Mouse (Mus musculus) hindbrain, embryonic 15.5 days (tissue): ENCODE results near the gene Xpo6. TPM values are rescaled to one million over a fixed set of nuclear protein-coding genes. Genes with fewer than 3 reads are reported as not detected.

Experiments
- ATAC-seq: fragments of 200-750 bp; cut with Nextera tagmentation; 2 replicates; pipeline ENCODE4 v1.8.0; 2017; ENCODE audit warnings: low read depth, moderate number of reproducible peaks, moderate TSS enrichment; ENCODE audit not compliant: low FRiP score
- H3K27ac ChIP-seq: fragments of 300-500 bp; sonication (generic); replicated peaks from 2 replicates; pipeline ENCODE4 v1.5.1; 2015; ENCODE audit warnings: mild to moderate bottlenecking, inconsistent platforms
- H3K27me3 ChIP-seq: fragments of 300-500 bp; sonication (generic); 2 replicates; pipeline ENCODE4 v1.6.1; 2015; ENCODE audit warnings: control low read depth, inconsistent platforms
- H3K36me3 ChIP-seq: fragments of 300-500 bp; sonication (generic); 2 replicates; pipeline ENCODE4 v1.6.1; 2015; ENCODE audit warnings: control low read depth, inconsistent platforms
- H3K4me1 ChIP-seq: fragments of 300-500 bp; sonication (generic); replicated peaks from 2 replicates; pipeline ENCODE4 v1.6.1; 2015; ENCODE audit warnings: control low read depth, inconsistent platforms
- H3K4me2 ChIP-seq: fragments of 300-500 bp; sonication (generic); 2 replicates; pipeline ENCODE4 v1.6.1; 2015; ENCODE audit warnings: moderate library complexity, mild to moderate bottlenecking, inconsistent platforms
- H3K4me3 ChIP-seq: fragments of 300-500 bp; sonication (generic); 2 replicates; pipeline ENCODE4 v1.5.1; 2015; ENCODE audit warnings: mild to moderate bottlenecking, inconsistent platforms
- H3K9ac ChIP-seq: fragments of 300-500 bp; sonication (generic); 2 replicates; pipeline ENCODE4 v1.6.1; 2015; ENCODE audit warnings: inconsistent platforms
- H3K9me3 ChIP-seq: fragments of 300-500 bp; sonication (generic); 2 replicates; pipeline ENCODE4 v1.6.1; 2016; ENCODE audit warnings: control low read depth, inconsistent platforms
- WGBS: fragments of 180-500 bp; shearing (Covaris S2); methylation state at CpG from one replicate; pipeline ENCODE4 v1.1.7; 2015; 5-methylcytosine and 5-hydroxymethylcytosine counted together
- polyA plus RNA-seq: library from polyadenylated mRNA; unstranded; fragments of >200 nt; fragmentation: Nextera tagmentation; extraction: Ambion mirVana; gene quantifications from 2 replicates; pipeline ENCODE4 v1.2.1, GENCODE M21; 2015

The Xpo6 gene
- polyA plus RNA-seq, 1 experiment from 2014 or later = 55.6 TPM

DNA sequence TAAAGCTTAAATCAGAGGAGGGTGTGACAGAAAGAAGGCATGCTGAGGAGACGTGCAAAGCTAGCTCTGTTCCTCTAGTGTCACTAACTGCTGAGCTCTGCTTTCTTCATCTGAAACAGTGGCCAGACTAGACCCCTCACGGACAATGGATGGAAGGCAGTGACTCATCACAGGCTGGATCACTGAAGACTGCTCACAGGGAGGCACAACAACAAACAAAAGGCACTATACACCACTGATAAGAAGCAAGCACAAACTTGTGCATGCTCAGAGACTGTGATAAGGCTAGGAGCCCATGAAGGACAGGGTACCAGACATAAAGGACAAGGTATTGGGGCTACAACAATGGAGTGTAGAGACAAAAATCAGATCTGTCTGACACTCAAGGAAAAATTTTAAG, 89.1 kb downstream of the Xpo6 start:
- no peak overlapping the region for H3K4me3 ChIP-seq
- no peaks in the 10 kb centered on the region for H3K9me3 ChIP-seq
- H3K27ac ChIP-seq = no peak overlapping the region
- H3K27me3 ChIP-seq = no peaks in the 10 kb centered on the region
- ATAC-seq = no peak
- peaks cover 76% of the 10 kb centered on the region for H3K36me3 ChIP-seq
- no peak overlapping the region for H3K9ac ChIP-seq
- WGBS = 86% methylated on average over 2 of the region's 2 CpGs
- no peaks in the 10 kb centered on the region for H3K4me1 ChIP-seq
- H3K4me2 ChIP-seq = no peak overlapping the region

DNA sequence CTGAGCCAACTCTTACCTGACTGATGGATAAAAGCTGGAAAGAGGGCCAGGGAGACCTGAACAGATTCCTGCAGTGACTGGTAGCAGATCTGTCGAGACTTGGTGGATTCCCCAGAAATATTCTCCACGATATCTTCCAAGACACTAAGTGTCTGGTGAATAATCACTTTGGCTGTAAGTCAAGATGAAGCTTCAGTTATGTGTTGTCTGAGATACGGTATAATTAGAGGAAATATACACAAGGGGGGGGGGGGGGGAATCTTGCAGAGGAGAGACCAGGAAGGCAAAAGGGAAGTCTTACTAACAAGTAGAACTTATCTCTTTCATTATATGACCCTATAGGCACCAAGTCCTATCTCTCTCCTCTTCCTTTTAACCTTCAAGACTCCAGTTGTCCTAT, 90.4 kb downstream of the Xpo6 start:
- no peak overlapping the region for H3K9ac ChIP-seq
- no peak overlapping the region for H3K4me2 ChIP-seq
- WGBS = 67% methylated on average over 3 of the region's 3 CpGs
- ATAC-seq = no peak
- peaks cover 79% of the 10 kb centered on the region for H3K36me3 ChIP-seq
- H3K4me3 ChIP-seq = no peak overlapping the region
- H3K27me3 ChIP-seq = no peaks in the 10 kb centered on the region
- H3K9me3 ChIP-seq = no peaks in the 10 kb centered on the region
- H3K4me1 ChIP-seq = no peaks in the 10 kb centered on the region
- H3K27ac ChIP-seq = no peak overlapping the region

DNA sequence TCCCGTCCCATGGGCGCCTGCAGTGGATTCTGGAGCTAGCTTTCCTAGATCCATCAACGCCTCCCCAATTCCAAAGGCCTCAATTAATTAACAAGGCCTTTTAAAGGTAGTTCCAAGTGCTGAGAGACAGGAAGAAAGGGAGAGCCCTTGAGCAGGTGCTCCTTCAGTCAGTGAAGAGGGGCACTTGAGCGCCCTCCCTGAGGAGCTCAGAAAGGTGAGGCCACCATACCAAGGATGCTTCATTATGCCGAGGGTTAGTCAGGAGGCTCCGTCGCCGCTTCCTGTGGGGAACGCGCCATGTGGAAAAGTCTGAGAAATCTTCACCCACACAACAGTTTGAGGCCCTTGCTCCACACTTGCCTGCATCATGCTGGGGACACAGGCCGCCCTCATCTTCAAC, 99.9 kb downstream of the Xpo6 start:
- no peak overlapping the region for H3K4me2 ChIP-seq
- H3K36me3 ChIP-seq = peaks cover 48% of the 10 kb centered on the region
- H3K4me1 ChIP-seq = no peaks in the 10 kb centered on the region
- H3K9ac ChIP-seq = no peak overlapping the region
- WGBS = 94% methylated on average over 11 of the region's 11 CpGs
- no peak for ATAC-seq
- H3K9me3 ChIP-seq = no peaks in the 10 kb centered on the region
- H3K27me3 ChIP-seq = no peaks in the 10 kb centered on the region
- H3K4me3 ChIP-seq = no peak overlapping the region
- H3K27ac ChIP-seq = no peak overlapping the region

DNA sequence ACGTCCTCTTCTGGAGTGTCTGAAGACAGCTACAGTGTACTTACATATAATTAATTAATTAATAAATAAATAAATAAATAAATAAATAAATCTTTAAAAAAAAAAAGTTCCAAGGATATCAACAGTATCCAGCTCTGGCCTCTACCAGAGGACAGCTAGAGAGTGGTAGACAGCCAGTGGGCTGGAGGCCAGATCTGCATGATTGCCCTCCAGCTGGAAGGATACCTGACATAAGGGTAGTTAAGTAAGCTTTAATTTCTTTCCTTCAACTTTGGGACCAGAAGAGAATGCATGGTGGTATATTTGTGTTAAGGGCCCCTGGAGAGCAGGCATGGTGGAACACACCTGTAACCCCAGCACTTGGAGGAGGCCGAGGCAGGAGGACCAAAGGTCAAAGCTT, 100.5 kb downstream of the Xpo6 start:
- H3K4me3 ChIP-seq = no peak overlapping the region
- 87% methylated on average over 2 of the region's 2 CpGs for WGBS
- no peaks in the 10 kb centered on the region for H3K9me3 ChIP-seq
- no peak for ATAC-seq
- H3K4me2 ChIP-seq = no peak overlapping the region
- no peaks in the 10 kb centered on the region for H3K4me1 ChIP-seq
- H3K9ac ChIP-seq = no peak overlapping the region
- no peaks in the 10 kb centered on the region for H3K27me3 ChIP-seq
- H3K27ac ChIP-seq = no peak overlapping the region
- peaks cover 42% of the 10 kb centered on the region for H3K36me3 ChIP-seq

DNA sequence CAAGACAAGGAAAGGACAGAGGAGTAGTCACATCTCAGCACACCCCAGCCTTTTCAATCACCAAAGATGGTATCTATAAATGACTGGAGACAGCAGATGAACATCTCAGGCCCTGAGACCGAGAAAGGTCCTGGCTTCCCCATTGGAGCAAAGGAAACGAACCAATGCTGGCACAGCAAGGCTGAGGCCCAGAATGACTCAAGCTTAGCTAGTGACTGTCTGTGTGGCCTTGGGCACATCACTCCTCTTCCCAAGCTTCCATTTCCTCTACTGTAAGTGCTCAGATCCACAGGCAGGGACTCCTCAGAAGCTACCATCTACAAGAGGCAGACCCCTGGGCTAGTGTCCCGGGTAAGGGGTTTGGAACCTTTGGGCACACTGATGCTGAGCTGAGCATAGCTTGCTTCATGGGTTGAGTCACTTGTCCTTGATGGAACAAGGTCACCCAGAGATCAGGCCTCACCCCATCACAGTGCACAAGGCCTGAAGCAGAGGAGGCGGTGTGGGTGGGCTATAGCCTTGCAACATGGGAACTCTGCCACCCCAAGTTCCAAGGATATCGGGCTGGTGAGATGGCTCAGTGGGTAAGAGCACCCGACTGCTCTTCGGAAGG, 101.0 kb downstream of the Xpo6 start:
- H3K36me3 ChIP-seq = peaks cover 36% of the 10 kb centered on the region
- no peak overlapping the region for H3K4me3 ChIP-seq
- no peak for ATAC-seq
- WGBS = over 99% methylated on average over 7 of the region's 7 CpGs
- H3K4me2 ChIP-seq = no peak overlapping the region
- no peaks in the 10 kb centered on the region for H3K27me3 ChIP-seq
- H3K9me3 ChIP-seq = no peaks in the 10 kb centered on the region
- no peaks in the 10 kb centered on the region for H3K4me1 ChIP-seq
- H3K9ac ChIP-seq = no peak overlapping the region
- H3K27ac ChIP-seq = no peak overlapping the region

DNA sequence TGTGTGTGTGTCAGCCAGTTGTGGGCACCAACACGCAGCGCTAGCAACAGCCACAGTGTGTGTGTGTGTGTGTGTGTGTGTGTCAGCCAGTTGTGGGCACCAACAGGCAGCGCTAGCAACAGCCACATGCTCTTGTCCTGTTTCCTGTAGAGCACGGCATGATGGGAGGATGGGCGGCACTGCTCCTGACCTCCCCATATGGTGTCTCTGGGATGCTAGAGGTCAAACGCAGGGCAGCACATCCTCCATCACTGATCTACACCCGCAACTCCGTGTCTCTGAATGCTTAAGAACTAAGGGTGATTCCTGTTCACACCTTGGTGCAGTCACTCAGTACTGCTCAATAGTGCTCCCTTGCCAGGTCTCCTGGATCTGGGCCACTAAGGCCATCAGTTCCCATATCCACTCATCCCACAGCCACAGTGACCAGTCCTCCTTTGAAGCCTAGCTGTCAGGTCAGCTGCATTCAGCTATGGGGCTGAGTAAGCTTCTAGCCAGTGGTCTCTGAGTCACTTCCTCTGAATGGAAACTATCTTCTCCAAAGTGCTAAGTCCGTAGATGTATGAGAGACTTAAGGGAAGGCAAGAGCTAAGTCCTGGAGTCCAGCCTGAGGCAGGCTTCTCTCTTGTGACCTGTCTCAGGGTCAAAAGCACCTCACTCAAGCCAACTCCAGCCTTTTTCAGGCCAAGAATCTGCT, 102.9 kb downstream of the Xpo6 start:
- H3K9ac ChIP-seq = no peak overlapping the region
- H3K27me3 ChIP-seq = no peaks in the 10 kb centered on the region
- H3K4me3 ChIP-seq = no peak overlapping the region
- H3K27ac ChIP-seq = no peak overlapping the region
- no peaks in the 10 kb centered on the region for H3K9me3 ChIP-seq
- H3K36me3 ChIP-seq = peaks cover 26% of the 10 kb centered on the region
- H3K4me1 ChIP-seq = no peaks in the 10 kb centered on the region
- H3K4me2 ChIP-seq = no peak overlapping the region
- 82% methylated on average over 7 of the region's 9 CpGs for WGBS
- ATAC-seq = no peak

DNA sequence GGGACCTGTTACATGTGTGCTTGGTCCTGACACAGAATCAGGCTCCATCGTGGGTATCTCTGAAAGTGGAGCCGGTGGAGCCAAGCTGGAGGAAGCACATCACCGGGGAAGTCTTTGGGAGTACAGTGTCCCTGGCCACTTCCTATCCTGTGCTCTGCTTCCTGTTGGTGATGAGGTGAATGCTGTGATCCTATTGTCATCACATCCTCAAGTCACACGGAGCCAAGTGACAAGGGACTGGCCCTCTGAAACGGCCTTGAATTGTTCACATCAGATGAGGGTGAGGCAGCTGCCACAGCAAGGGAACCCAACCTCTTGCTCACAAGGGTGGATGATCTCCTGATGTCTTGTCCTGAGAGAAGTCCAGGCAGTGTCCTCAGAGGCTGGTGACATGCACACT, 103.7 kb downstream of the Xpo6 start:
- H3K36me3 ChIP-seq = peaks cover 25% of the 10 kb centered on the region
- H3K4me1 ChIP-seq = no peaks in the 10 kb centered on the region
- ATAC-seq = no peak

DNA sequence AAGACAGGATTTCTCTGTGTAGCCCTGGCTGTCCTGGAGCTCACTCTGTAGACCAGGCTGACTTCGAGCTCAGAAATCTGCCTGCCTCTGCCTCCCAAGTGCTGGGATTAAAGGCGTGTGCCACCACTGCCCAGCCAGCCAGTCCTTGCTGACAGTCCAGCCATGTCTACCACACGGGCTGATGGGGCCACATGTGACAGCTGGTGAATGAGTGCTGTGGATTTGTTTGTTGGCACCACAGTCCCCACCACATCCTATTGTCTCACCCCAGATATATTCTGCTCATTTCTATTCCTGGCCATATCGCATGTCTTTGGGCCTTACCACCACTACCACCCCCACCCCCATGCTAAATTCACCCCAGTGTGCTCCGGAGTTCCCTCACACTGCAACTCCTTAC, 105.6 kb downstream of the Xpo6 start:
- no peak overlapping the region for H3K4me2 ChIP-seq
- no peak overlapping the region for H3K27ac ChIP-seq
- H3K4me1 ChIP-seq = no peaks in the 10 kb centered on the region
- H3K36me3 ChIP-seq = peaks cover 10% of the 10 kb centered on the region; the same call in 1 of the 2 replicates
- no peaks in the 10 kb centered on the region for H3K9me3 ChIP-seq
- H3K4me3 ChIP-seq = no peak overlapping the region
- H3K9ac ChIP-seq = no peak overlapping the region
- no peak for ATAC-seq
- no peaks in the 10 kb centered on the region for H3K27me3 ChIP-seq
- WGBS = 91% methylated on average over 5 of the region's 5 CpGs

More for the DNA sequence above, 103.7 kb downstream of the Xpo6 start:
- no peak overlapping the region for H3K9ac ChIP-seq
- WGBS = 80% methylated on average over 5 of the region's 5 CpGs
- no peak overlapping the region for H3K4me2 ChIP-seq
- H3K4me3 ChIP-seq = no peak overlapping the region
- no peak overlapping the region for H3K27ac ChIP-seq
- H3K27me3 ChIP-seq = no peaks in the 10 kb centered on the region
- H3K9me3 ChIP-seq = no peaks in the 10 kb centered on the region

DNA sequence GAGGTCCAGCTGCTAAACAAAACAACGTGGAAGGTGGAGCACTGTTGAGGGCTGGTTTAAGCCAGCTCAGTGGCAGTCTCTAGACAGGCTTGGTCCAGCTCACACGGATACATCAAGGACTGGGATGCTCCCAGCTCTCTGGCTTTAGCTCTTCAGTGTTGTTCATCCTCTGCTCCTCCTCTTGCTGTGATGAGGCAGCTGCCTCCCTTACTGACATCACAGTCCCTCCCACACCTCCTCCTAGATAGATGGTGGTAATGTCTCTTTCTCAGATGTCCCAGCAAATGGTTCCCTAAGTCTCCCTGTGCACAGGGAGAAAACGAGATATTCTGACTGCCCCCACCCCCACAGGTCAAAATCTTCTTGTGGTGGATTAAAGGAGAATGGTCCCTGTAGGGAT, 107.1 kb downstream of the Xpo6 start:
- H3K27me3 ChIP-seq = no peaks in the 10 kb centered on the region
- no peak overlapping the region for H3K27ac ChIP-seq
- 47% methylated on average over 3 of the region's 3 CpGs for WGBS
- ATAC-seq = no peak
- peaks cover 10% of the 10 kb centered on the region; the same call in 1 of the 2 replicates for H3K36me3 ChIP-seq
- H3K4me3 ChIP-seq = no peak overlapping the region
- no peak overlapping the region for H3K4me2 ChIP-seq
- H3K9me3 ChIP-seq = no peaks in the 10 kb centered on the region
- H3K4me1 ChIP-seq = no peaks in the 10 kb centered on the region
- no peak overlapping the region for H3K9ac ChIP-seq

DNA sequence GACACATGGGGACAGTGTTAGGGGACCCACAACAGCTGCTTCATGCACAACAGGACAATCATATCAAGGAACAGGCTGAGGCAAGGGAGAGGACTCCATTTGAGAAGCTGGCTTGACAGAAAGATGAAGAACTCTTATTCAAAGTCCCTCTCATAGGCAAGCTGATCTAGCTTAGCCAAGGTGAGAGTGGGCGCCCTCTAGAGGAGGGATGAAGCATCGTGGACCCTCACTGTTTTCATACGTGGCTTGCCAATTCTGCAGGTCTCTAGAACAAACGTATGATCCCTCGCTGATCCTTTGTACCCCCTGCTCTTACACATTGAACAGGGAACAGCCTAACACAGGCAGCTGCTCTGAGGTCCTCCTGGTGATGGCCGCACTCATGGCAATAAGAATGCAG, 110.5 kb downstream of the Xpo6 start:
- Histone ChIP-seq H3K27ac (no peak overlapping the region), H3K4me2 (no peak overlapping the region), H3K36me3 (no peaks in the 10 kb centered on the region), H3K9me3 (no peaks in the 10 kb centered on the region), H3K4me3 (no peak overlapping the region), H3K4me1 (peaks cover 12% of the 10 kb centered on the region), H3K27me3 (peaks cover 4% of the 10 kb centered on the region; the same call in 1 of the 2 replicates), H3K9ac (no peak overlapping the region)
- ATAC-seq = no peak
- 18% methylated on average over 6 of the region's 6 CpGs for WGBS

DNA sequence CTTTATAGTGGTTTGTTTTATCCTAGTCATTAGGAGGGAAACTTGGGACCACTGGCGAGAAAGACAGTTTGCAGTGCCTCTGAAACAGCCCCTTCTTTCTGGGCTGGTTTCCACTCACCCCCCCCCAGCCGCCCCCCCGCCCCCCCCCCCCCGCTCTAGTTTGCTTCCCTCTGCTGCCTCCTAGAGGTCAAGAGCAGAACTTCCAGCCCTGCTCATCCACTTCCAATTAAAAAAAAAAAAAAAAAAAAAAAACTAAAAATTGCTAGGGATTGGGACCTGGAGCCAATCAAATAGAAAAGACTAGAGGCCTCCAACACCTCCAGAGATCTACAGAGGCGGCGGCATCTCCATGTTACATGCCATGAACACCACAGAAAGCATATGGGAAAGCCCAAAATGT, 112.1 kb downstream of the Xpo6 start:
- 44% methylated on average over 3 of the region's 6 CpGs for WGBS

DNA sequence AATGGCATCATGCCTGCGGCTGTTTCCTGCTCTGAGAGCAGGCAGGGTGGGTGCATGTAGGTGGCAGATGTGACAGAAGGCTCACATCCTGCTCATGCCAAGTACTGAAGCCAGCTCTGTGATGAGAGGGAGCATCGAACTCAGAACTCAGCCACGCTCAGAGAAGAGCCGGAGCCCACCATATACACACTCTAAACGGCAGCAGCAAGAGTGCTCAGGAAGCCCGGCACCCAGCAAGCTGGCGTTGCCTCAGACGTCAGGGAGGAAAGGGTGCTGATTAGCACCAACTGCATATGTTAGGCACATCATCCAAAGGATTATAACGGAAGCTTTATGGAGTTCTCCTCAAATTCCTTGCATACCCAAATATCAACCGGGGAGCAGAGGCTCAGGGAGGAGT, 112.7 kb downstream of the Xpo6 start:
- no peak overlapping the region for H3K4me3 ChIP-seq
- H3K9ac ChIP-seq = no peak overlapping the region
- no peak overlapping the region for H3K4me2 ChIP-seq
- ATAC-seq = no peak
- peaks cover 12% of the 10 kb centered on the region; the same call in 1 of the 2 replicates for H3K27me3 ChIP-seq
- no peaks in the 10 kb centered on the region for H3K36me3 ChIP-seq
- H3K9me3 ChIP-seq = no peaks in the 10 kb centered on the region
- peaks cover 30% of the 10 kb centered on the region for H3K4me1 ChIP-seq
- no peak overlapping the region for H3K27ac ChIP-seq
- 72% methylated on average over 10 of the region's 10 CpGs for WGBS

More for the DNA sequence above, 112.1 kb downstream of the Xpo6 start:
- Histone ChIP-seq H3K4me2 (no peak overlapping the region), H3K4me1 (peaks cover 24% of the 10 kb centered on the region), H3K9ac (no peak overlapping the region), H3K9me3 (no peaks in the 10 kb centered on the region), H3K27me3 (peaks cover 10% of the 10 kb centered on the region; the same call in 1 of the 2 replicates), H3K27ac (no peak overlapping the region), H3K36me3 (no peaks in the 10 kb centered on the region), H3K4me3 (no peak overlapping the region)
- no peak for ATAC-seq
